Mouse (Mus musculus): ENCODE data around the gene Bcr.

Bcr gene

GRCm38 (mm10) chr10:75129283-75129710 lies 68.9 kb downstream of the Bcr start:
- in situ Hi-C loops (cut with MboI, MseI): no loop called here

- in situ Hi-C loops (cut with MboI, MseI): no loop called here
Observed at GRCm38 (mm10) chr10:75130372-75131046, 70.1 kb downstream of the Bcr start.

GRCm38 (mm10) chr10:75131625-75132024 lies 71.2 kb downstream of the Bcr start:
- in situ Hi-C loops (cut with MboI, MseI): no loop called here

GRCm38 (mm10) chr10:75134861-75135517 lies 74.6 kb downstream of the Bcr start:
- in situ Hi-C loops (cut with MboI, MseI): no loop called here

GRCm38 (mm10) chr10:75135518-75136162 lies 75.2 kb downstream of the Bcr start:
- in situ Hi-C loops (cut with MboI, MseI): no loop called here

GRCm38 (mm10) chr10:75137148-75137547 lies 76.8 kb downstream of the Bcr start:
- in situ Hi-C loops (cut with MboI, MseI): no loop called here

GRCm38 (mm10) chr10:75145221-75145620 lies 84.8 kb downstream of the Bcr start:
- in situ Hi-C loops (cut with MboI, MseI): no loop called here

- in situ Hi-C loops (cut with MboI, MseI): no loop called here
Observed at GRCm38 (mm10) chr10:75146001-75146400, 85.6 kb downstream of the Bcr start.

GRCm38 (mm10) chr10:75146619-75147018 lies 86.2 kb downstream of the Bcr start:
- in situ Hi-C loops (cut with MboI, MseI): no loop called here

GRCm38 (mm10) chr10:75148295-75148694 lies 87.9 kb downstream of the Bcr start:
- in situ Hi-C loops (cut with MboI, MseI): no loop called here

- in situ Hi-C loops (cut with MboI, MseI): loop anchor here (5.0 kb wide), 2 partner anchors 93 to 213 kb away; no protein-coding TSS in a partner anchor
Observed at GRCm38 (mm10) chr10:75150361-75150760, 90.0 kb downstream of the Bcr start.

GRCm38 (mm10) chr10:75151311-75151710 lies 90.9 kb downstream of the Bcr start:
- in situ Hi-C loops (cut with MboI, MseI): loop anchor here (5.0 kb wide), 2 partner anchors 94 to 214 kb away; no protein-coding TSS in a partner anchor

GRCm38 (mm10) chr10:75156835-75157234 lies 96.4 kb downstream of the Bcr start:
- in situ Hi-C loops (cut with MboI, MseI): no loop called here

GRCm38 (mm10) chr10:75157713-75158112 lies 97.3 kb downstream of the Bcr start:
- in situ Hi-C loops (cut with MboI, MseI): no loop called here

- in situ Hi-C loops (cut with MboI, MseI): no loop called here
Observed at GRCm38 (mm10) chr10:75158356-75158755, 98.0 kb downstream of the Bcr start.

GRCm38 (mm10) chr10:75160171-75160900 lies 99.9 kb downstream of the Bcr start:
- in situ Hi-C loops (cut with MboI, MseI): no loop called here

GRCm38 (mm10) chr10:75165825-75166481 lies 105.6 kb downstream of the Bcr start:
- in situ Hi-C loops (cut with MboI, MseI): no loop called here

- in situ Hi-C loops (cut with MboI, MseI): no loop called here
Observed at GRCm38 (mm10) chr10:75166601-75167000, 106.2 kb downstream of the Bcr start.

- in situ Hi-C loops (cut with MboI, MseI): no loop called here
Observed at GRCm38 (mm10) chr10:75170207-75170850, 109.9 kb downstream of the Bcr start.

- in situ Hi-C loops (cut with MboI, MseI): no loop called here
Observed at GRCm38 (mm10) chr10:75173056-75173455, 112.7 kb downstream of the Bcr start.

- in situ Hi-C loops (cut with MboI, MseI): no loop called here
Observed at GRCm38 (mm10) chr10:75173712-75174111, 113.3 kb downstream of the Bcr start.
